Mouse (Mus musculus) spleen, adult 12 weeks (tissue): ENCODE results near the gene Tmem132e.

Experiments
- DNase-seq: peaks from one replicate; pipeline ENCODE4 v3.0.0; 2022; ENCODE audit warnings: low spot score

Tmem132e gene

GRCm38 (mm10) chr11:82434091-82434831 lies 45.6 kb downstream of the Tmem132e start:
- DNase-seq = no peak

GRCm38 (mm10) chr11:82434832-82435182 lies 46.1 kb downstream of the Tmem132e start:
- DNase-seq = no peak

GRCm38 (mm10) chr11:82448485-82448884 lies 59.8 kb downstream of the Tmem132e start:
- no peak for DNase-seq

- DNase-seq = no peak
Observed at GRCm38 (mm10) chr11:82452516-82452915, 63.8 kb downstream of the Tmem132e start.

GRCm38 (mm10) chr11:82453230-82453629 lies 64.5 kb downstream of the Tmem132e start:
- no peak for DNase-seq

GRCm38 (mm10) chr11:82461326-82461725 lies 72.6 kb downstream of the Tmem132e start:
- no peak for DNase-seq

GRCm38 (mm10) chr11:82465536-82465935 lies 76.8 kb downstream of the Tmem132e start:
- DNase-seq = no peak

- DNase-seq = no peak
Observed at GRCm38 (mm10) chr11:82467218-82467617, 78.5 kb downstream of the Tmem132e start.

- DNase-seq = no peak
Observed at GRCm38 (mm10) chr11:82471076-82471475, 82.4 kb downstream of the Tmem132e start.

GRCm38 (mm10) chr11:82473137-82473621 lies 84.5 kb downstream of the Tmem132e start:
- no peak for DNase-seq

- no peak for DNase-seq
Observed at GRCm38 (mm10) chr11:82476092-82476491, 87.4 kb downstream of the Tmem132e start.

GRCm38 (mm10) chr11:82477412-82477811 lies 88.7 kb downstream of the Tmem132e start:
- DNase-seq = no peak

GRCm38 (mm10) chr11:82480941-82481340 lies 92.2 kb downstream of the Tmem132e start:
- no peak for DNase-seq

- no peak for DNase-seq
Observed at GRCm38 (mm10) chr11:82487359-82488086, 98.8 kb downstream of the Tmem132e start.

- no peak for DNase-seq
Observed at GRCm38 (mm10) chr11:82490896-82491295, 102.2 kb downstream of the Tmem132e start.
